Mouse (Mus musculus) frontal cortex, adult 2 months (tissue): ENCODE results near the gene Uap1. TPM values are rescaled to one million over a fixed set of nuclear protein-coding genes. Genes with fewer than 3 reads are reported as not detected.

Experiments used
- DNase-seq, 2 experiments: peaks; one replicate each; pipeline ENCODE4 v3.0.0; 2022; ENCODE audit warnings: low spot score in 1 of 2; ENCODE audit errors: extremely low spot score in 1 of 2
- polyA plus RNA-seq: library from polyadenylated mRNA; depleted of rRNA; stranded (reverse); fragments of >200 nt; gene quantifications from 2 replicates; pipeline ENCODE4 v1.2.3, GENCODE M21; 2012

Gene Uap1
- polyA plus RNA-seq, 1 experiment, result 43.6 TPM

DNA sequence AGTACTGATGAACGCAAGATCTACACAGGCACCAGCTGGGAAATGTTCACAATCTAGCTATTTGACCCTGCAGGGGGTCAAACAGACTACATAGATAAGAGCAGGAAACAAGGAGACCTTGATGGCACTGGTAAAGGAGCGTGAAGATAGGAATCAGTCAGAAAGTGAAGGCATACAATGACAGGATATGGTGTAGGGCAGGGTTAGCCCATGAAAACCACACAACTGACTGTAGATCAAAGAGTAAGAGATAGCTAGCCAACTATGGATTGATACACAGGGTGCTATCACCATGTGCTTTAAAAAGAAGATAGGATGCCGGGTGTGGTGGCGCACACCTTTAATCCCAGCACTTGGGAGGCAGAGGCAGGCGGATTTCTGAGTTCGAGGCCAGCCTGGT is 7.0 kb downstream of the Uap1 start:
- DNase-seq, result no peak

DNA sequence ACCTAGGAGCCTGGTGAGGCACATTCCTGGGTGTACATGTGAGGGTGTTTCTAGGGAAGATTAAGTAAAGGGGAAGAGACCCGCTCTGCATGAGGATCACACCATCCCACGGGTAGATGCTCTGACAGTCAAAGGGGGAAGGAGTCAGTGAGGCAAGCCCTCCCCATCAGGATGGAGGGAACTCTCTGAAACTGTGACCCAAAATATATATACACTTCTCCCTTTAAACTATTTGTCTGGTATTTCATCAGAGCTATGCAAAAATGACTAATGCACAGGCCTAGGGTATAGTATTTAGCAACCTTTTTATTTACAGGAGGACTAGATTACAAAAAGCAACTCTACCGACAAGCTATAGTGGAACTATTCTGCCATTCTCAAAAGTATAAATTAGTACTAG is 9.8 kb downstream of the Uap1 start:
- DNase-seq, result no peak

DNA sequence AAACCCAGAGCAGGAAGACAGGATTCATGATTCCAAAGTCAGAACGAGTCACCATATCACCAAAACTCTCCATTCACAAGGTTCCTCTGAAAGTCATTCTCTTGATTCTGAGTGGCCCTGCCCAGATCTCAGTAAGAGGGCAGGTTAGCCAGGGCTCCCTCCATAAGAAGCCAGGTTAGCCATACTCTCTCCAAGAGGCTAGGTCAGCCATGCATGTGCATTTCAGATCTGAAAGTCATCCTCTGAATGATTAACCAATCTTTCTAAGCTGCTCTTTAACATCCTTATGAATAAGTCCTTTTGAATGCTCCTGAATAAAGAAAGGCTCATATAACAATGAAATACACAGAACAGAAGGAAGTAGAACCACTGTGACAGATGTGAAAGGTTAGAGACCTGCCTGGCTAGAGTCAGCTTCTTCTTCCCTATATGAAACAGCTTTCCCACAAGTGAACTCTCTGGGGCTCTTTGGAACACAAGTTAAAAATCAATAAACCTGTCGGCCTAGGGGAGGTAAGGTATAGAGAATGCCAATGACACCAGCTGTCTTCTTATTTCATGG is 10.6 kb downstream of the Uap1 start:
- DNase-seq, result no peak

DNA sequence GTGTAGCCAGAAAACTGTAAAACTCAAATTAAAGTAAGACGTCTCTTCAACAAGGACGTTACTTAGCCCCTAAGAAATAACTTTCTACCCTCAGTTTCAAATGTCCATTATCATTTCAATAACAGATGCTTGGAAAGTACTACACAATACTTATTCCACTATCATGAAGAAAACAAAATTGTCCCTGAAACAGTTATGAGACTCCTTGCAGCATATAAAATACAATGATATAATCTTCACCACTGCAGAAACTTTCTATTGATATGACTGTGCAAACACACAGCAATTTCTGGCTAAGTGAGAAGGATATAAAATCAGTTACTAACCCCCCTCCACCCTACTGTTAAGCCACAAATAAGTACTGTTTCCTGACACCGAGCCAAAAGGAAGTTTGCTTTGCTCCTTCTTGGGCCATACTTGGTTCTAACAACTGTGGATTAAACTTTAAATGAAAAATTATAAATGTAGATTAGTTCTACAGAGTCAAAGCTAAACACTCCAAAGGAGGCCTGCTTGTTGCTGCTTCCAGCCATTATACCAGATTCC is 11.3 kb downstream of the Uap1 start:
- no peak for DNase-seq

DNA sequence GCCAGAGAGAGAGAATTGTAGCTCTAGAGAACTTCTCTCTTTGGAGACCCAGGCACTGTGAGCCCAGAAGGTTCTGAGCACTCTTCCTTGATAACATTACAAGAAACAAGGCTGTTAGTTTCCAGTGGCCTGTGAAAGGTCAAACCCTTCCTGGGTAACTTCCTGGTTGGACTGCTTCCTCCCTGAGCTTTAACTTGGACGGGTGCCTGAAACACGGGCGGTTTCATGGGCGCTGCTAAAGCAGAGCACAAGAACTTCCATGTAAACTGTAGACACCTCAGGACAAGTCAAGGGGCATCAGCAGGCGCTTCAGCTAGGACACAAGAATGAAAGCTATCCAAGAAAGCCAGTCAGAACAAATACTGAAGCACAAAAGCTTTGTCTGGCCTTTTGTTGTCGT is 12.9 kb downstream of the Uap1 start:
- DNase-seq, result no peak

DNA sequence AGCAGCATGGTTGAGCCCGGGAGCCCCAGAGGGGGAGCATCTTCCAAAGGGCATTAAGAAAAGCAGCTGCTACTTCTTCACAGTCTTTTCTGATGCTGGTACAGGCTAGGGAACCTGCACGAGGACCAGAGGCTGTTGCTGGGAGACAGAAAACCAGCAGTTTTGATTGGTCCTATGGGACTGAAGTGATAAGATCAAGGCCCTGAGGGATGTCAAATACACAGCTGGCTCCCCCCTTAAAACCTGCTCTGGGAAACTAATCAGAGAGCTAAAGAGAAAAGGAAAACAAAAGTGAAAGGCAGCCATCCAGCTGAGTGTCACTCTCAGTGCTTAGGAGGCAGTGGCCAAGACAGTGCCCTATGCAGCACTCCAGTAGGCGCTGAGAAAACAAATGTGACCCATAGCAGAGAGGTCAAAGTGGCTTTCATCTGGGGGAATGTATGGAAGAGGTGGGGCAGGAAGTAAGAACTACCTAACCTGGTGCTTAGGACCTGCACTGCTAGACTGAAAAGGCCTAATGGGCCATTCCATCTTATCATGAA is 14.3 kb downstream of the Uap1 start:
- DNase-seq, result no peak

DNA sequence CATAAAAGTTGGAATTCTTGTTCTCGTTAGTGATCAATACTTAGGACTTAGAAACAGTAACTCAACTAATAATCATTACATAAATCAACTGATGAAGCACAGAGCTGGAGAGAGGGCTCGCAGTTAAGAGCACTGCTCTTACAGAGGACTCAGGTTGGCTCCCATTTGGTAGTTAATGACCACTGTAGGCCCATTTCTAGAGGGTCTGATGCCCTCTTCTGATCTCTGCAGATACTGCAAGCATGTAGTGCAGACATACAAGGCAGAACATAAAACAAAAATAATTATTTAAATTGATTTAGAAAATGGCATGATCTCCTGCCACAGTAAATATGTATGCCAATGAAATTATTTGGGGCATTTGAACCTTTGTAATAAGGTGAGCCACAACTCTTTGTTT is 15.1 kb downstream of the Uap1 start:
- DNase-seq, result no peak

DNA sequence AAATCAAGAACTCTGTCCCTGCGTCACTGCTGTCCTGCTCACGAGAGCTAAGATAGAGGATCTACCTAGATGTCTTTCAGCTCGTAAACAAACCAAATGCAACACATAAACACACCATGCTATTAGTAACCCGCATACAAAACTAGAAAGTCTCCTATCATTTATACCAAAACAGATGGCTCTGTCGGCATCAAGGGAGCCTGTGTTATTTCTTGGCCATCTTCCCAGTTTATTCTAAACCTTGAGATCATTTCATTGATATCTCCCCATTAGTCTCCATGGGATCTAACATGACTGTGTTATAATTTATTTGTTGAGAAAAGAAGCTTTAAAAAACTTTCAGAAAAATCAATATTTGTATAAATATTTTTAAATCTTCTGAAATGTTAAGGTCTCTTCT is 19.0 kb downstream of the Uap1 start:
- DNase-seq, result no peak

DNA sequence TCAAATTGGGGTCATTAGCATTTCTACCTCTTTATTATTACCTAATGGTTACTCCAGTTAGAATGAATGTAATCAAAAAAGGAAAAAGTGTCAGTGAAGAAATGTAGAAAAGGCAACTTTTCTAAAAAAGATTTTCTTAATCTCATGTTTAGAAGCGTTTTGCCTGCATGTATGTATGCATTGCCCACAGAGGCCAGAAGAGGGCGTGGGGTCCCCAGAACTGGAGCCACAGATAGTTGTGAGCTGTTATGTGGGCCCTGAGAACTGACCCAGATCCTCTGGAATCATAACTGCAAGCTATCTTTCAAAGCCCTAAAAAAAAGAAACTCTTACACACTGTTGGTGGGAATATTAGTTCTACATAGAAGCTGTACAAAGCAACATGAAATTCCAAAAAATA is 19.5 kb downstream of the Uap1 start:
- no peak for DNase-seq

DNA sequence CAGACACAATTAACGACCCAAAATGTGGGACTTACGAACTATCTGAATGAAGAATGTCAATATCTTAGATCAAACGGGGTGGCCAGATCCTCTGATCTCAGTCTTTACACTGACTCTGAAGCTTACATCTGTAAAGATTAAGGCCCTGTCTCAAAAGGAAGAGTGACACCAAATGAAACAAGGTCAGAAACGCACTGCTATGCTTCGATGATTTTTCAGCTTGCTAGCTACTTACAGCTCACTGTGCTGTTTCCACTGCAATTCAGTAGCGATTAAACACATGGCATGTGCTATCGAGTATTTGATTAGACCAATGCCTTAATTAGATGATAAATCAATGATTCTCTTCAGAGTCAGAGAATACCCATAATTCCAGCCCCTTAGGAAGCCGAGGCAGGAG is 20.8 kb downstream of the Uap1 start:
- no peak for DNase-seq

DNA sequence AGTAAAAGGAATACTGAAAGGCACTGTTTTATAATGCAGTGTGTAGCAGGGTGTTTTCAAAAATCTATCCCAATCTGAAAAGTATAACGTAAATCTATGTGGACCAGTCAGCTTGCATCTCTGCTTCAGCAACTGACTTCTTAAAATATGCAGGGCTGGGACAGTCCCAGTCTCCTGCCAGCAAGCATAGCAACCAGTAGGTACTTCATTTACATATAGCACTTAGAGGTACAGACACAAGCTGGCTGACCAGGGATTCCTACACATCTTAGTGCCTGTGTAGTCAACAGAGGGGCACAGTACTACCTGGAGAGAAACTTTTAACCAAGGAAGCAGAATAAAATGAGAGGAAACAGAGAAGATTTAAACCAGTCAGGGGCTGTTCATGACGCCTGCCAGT is 22.2 kb downstream of the Uap1 start:
- DNase-seq, result no peak

DNA sequence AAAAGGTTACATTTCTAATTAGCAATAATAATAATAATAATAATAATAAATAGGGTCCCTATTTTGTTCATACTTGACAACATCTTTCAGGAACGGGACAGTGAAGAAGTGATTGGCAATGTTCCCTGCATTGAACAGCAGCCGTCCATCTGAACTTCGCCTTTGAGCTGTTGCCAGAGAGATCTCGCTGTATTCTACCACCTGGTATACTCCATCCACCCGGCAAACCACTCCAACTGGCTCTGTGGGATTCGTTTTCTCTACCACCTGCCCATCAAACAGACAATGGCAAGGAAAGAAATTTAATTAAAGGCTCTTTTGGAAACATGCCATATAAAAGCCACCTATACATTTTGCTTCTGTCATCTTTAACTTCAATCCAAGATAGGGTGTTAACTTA is 23.9 kb downstream of the Uap1 start:
- no peak for DNase-seq

DNA sequence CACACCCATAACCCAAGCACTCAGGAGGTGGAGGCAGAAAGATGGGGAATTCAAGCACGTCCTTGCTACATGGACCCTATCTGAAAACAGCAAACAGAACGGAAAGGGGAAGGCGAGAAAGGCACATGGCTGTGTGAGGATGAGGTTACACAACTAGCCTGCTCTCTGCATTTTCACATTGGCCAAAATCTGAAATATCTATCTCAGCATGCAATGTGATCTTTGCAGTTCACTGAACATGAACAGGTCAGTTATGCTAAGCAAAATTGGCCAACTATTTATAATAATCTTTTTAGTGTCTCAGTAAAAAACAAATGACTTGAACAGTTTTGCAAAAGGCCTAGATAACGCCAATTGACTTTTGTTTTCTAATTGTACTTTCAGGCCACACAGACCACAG is 25.0 kb downstream of the Uap1 start:
- no peak for DNase-seq

DNA sequence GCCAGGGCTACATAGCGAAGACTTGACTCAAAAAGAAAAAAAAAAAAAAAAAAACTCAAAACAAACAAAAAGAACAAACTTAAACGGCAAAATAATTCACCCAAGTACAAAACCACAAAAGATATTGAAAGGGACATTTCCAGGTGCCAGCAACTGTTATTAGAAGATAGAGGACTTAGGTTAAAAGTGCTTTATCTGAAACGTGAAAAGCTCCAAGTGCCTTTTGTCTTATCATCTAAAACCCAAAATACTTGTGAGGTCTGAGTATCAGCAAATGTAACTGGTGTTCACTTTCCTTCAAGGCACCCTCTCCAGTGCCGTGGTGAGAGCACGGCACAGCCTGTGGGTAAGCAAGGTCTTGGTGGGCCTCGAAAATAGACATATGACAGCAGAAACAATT is 26.2 kb downstream of the Uap1 start:
- no peak for DNase-seq

DNA sequence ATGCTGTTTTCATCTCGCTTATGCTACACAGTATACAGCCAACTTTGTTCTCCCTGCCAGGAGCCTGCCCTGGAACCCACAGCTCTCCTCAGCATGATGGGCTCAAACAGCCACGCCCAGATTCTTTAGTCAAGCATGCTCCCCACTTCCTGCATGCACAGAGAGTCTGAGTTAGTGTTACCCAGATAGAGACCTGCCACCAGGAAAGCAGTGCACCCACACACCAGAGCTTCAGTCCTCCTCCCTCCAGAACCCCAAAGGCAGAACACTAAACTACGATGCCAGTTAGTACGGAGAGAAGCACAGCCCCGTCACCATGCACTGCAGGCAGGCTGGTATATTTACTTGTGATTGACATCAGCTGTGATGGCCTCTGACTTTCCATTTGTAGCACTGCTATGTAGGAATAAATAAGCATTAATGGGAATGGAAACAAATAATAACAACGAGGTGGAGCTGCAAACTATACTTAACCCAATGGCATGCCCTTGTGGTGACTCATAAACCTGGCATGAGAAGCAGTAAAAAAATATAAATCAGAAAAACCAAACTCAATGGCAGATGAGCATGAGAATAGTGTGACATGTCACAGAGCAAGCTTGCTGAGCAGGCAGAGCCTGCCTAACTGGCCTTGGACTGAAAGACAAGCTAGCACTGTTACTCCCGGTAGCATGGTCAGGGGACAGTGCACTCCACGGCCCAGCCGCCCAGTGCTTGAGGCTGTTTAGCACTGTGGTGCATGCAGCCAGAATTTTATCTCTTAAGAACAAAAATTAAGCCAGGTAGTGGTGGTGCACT is 26.9 kb downstream of the Uap1 start:
- DNase-seq, result no peak

DNA sequence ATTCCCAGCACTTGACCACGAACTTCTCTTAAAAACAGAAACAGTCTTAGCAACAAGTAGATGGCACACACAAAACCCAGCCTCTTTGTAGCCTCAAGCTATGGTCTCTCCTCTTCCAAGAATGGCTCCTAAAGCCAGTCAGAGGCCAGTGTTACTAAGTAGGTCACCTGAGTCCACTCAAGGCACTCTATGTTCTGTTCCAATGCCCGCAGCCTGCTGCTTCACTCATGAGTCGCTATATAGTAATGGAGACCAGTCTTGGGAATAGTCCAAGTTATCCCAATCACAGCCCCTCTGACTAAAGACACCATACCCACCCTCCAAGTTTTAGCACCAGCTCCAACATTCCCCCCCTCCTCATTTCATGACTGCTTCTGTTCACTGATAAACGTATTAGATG is 29.2 kb downstream of the Uap1 start:
- no peak for DNase-seq

DNA sequence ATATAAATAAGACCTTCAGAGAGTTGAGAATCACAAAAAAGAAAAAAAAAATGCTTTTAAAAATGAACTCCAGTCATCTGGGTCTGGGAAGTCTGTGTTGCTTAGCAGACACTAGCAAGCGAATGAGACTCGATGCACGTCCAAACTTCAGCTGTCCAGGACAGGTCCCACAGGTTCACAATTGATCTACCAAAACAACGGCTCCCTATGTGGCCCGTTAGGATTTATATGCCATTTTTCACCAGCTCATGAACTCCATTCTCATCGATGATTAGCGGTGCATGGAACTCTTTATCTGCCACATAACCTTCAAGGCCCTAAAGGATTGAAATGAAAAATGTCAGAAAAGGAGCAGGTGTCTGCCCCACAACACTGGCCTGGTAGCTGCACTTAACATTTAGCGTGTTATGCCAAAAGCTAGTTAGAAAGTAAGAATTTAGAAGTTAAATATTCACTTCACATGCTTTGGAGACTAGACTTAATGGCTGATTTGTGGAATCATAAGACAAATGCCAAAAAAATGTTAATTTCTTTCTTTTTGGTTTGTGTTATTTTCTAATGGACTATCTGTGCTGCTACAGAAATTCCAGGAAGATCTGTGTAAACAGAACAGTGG is 32.4 kb downstream of the Uap1 start:
- no peak for DNase-seq

DNA sequence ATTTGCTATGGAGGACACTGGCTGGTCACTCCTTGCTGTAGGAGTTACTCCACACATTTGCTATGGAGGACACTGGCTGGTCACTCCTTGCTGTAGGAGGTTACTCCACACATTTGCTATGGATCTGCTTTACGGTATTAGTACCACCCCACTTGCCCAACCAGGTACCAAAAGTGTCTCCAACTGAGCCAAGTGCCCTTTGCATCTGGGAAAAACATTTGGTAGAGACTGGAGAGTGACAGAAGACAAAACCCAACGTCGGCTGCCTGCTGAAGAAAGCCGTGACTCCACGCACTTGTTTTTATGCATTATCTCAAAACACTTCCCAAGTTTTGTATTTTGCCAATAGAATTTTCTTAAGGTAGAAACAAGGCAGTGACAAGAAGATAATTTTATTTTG is 33.1 kb downstream of the Uap1 start:
- DNase-seq, result no peak

DNA sequence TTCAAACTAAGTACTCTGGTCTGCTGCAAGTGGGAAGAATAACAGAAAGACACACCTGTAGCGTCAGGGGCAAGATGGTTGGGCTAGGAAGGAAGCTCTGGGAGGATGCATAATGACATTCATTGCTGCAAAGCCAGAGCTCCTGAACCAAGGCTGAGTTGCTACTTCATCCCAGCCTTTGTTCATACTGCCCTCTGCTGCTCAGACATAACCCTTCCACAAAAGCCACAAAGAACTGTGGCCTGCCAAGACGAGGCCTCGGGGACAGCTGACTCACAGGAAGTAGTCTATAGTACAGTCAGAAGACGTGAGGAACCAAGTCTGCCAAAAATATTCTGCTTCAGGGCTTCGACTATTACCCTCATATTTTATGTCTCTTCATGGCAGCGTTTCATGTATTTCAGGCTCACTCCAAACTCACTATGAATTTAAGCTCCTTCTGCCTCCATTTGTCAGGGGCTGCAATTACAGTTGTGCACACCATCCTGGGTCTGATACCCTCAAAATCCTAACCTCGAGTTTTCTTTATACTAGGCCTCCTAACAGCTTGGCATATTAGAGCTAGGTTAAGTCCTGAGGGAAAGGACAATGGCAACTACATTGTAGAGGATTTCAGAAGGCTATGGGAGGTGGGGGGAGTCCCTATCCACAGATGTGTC is 38.3 kb downstream of the Uap1 start:
- DNase-seq, result peak; percentile 29 to 85

DNA sequence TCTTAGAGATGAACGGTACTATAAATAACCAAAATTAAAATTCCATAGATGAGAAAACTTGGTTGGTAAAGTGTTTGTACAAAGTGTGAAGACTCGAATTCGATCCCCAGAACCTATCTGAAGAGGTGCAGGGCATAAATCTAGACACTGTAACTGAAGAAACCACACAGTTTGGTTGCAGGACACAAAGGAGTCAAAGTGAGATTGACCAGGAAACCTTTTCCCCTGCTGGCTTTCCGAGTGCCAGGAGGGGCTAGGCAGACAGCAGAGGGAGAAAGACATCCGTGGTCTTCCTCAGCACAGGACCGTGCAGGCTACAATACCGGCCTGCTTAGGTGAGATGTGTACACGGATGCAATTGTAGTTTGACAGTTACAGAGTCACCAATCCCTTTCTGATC is 40.5 kb downstream of the Uap1 start:
- DNase-seq, result no peak

DNA sequence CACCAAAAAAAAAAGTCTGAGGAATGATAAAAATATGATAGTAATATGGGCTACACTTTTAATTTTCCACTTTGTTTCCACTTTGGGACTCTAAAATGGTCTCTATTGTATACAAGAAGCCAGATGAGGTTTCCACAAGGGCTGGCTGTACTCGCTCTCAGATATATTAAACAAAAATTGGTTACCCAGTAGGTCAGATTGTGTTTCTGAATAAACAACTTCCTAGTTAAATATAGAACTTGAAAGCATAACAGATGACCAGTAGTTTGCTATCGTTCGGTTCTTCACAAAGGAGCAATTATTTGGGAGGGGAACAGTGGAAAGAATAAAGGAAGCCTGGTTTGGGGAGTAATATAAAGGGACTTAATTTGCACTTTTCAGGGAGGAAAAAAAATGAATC is 43.8 kb downstream of the Uap1 start:
- DNase-seq, result no peak
